Mouse (Mus musculus): Measurements from ENCODE around the gene Atp6ap1l.
A peak's percentile ranks its signal among the peaks of the same experiment; 100 is the strongest.
"Not testable (repeated sequence)": the region's sequence is repeated elsewhere in the genome, so short reads cannot be mapped to it uniquely, and the experiment has no call there.

Gene Atp6ap1l

DNA sequence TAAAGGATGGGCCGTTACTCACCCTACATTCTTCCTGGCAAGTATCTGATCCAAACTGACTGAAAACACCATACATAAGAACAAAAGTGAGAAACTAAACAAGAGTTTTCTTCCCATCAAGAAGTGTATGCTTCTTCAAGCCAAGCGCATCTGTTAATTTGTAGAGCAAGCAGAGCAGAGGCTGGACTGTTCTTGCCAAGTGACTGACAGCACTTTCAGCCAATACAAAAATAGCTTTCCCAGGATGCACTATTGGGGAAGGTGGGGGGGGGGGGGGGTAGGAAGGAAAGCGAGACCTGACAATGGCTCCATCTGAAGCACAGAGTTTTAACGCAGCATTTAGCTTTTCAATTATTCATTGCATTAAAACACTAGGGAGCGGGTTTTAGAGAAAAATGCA lies at the start of gene Atp6ap1l:
TSS of gene Atp6ap1l (minus strand) at position 180 of the 400 bp plus-strand sequence.
- DNase-seq (ENCODE audit: extremely low read depth, low read depth): no peak

DNA sequence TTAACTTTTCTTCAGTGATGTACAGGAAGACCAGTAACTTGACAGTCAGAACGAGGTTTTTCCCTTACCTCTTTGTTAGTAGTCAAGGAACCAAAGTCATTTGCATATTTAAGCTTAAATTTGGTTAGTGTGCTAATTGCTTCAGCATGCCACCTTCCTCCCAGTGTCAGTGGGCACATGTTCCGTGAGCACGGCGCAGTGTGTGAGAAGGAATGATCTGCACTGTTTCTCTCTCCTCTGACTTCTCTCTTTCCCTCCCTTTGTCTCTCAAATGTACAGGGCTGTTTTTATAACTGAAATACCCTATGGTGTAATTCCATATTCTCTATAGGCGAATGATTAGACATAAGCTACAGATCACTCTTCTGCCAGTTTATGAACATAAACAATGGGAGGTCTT lies 34.4 kb upstream of the Atp6ap1l start:
- no peak for DNase-seq (ENCODE audit: extremely low read depth, low read depth)

GRCm38 (mm10) chr13:90939192-90939591 lies 34.0 kb upstream of the Atp6ap1l start:
- peak; percentile 50 for DNase-seq (ENCODE audit: extremely low read depth, low read depth)

DNA sequence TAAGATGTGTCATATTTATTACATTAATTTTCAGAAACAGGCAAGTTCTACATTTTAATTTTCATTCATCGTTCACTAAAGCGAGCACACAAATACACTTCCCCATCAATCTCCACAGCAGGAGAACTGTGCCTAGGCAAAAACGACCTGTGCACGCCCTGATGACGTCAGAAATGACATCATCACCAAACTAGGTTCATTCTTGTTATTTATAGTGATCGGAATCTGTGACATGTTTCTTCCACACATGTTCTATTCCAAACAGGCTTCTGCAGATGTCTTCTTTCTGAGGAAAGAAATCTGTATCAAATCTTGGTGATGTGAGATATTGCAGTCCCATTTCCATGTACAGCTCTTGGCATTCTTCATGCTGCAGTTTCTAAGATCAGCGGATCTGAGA lies 30.7 kb upstream of the Atp6ap1l start:
- DNase-seq (ENCODE audit: extremely low read depth, low read depth): no peak

DNA sequence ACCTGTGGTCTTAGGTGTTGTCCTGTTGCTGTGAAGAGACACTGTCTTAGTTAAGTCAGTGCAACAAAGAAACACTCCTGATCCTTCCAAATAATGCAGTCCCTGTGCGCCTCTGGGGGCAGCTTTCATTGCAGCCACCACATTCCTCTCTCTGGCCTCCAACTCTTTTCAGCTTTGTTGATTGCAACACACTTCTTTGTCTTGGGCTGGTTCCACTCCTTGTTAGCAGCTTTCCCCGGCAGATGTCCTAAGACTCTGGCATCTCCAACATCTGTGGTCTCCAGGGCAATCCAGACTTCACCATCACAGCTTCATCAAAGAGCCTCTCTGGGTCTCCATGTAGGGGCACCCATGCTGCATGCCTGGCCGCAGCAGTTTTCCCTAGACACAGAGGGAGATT lies 28.1 kb upstream of the Atp6ap1l start:
- no peak for DNase-seq (ENCODE audit: extremely low read depth, low read depth)

- DNase-seq (ENCODE audit: extremely low read depth, low read depth): peak; percentile 47
Measured at GRCm38 (mm10) chr13:90929847-90930246, 24.7 kb upstream of the Atp6ap1l start.

DNA sequence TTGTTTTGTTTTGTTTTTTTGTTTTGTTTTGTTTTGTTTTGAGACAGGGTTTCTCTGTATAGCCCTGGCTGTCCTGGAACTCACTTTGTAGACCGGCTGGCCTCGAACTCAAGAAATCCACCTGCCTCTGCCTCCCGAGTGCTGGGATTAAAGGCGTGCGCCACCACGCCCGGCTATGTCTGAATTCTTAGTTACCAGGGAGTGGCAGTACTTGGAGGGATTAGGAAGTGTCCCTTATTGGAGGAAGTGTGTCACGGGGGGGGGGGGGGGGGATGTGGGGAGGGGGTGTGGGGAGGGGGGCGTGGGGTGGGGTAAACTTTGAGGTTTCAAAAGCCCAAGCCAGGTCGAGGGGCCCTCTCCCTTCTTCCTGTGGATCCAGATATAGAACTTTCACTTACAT lies 23.1 kb upstream of the Atp6ap1l start:
- DNase-seq (ENCODE audit: extremely low read depth, low read depth): not testable (repeated sequence)

GRCm38 (mm10) chr13:90926938-90927633 lies 21.9 kb upstream of the Atp6ap1l start:
- DNase-seq (ENCODE audit: extremely low read depth, low read depth): no peak

- no peak for DNase-seq (ENCODE audit: extremely low read depth, low read depth)
Measured at GRCm38 (mm10) chr13:90926125-90926765, 21.1 kb upstream of the Atp6ap1l start.

DNA sequence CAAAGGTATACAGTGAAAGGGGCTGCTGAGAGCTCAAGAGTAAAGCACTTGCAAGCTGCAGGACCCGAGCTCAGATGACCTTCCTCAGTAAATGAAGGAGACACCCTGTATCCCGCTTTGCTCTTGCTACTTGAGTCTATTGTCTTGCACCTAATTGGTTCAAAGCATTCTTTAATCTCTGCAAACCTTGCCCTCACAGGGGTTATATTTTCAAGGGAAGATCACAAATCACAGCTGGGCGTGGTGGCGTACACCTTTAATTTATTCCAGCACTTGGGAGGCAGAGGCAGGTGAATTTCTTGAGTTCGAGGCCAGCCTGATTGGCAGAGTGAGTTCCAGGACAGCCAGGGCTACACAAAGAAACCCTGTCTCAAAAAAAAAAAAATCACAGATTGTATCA lies 20.0 kb upstream of the Atp6ap1l start:
- no peak for DNase-seq (ENCODE audit: extremely low read depth, low read depth)

- no peak for DNase-seq (ENCODE audit: extremely low read depth, low read depth)
Measured at GRCm38 (mm10) chr13:90924072-90924471, 18.9 kb upstream of the Atp6ap1l start.

GRCm38 (mm10) chr13:90923617-90924016 lies 18.5 kb upstream of the Atp6ap1l start:
- DNase-seq (ENCODE audit: extremely low read depth, low read depth): not testable (repeated sequence)

GRCm38 (mm10) chr13:90922751-90923612 lies 17.8 kb upstream of the Atp6ap1l start, which contains the start of gene Rps23:
TSS of gene Rps23 (plus strand) at chr13:90922958.
- DNase-seq (ENCODE audit: extremely low read depth, low read depth): peak; percentile 80

GRCm38 (mm10) chr13:90914721-90915120 lies 9.6 kb upstream of the Atp6ap1l start:
- DNase-seq (ENCODE audit: extremely low read depth, low read depth): no peak

- no peak for DNase-seq (ENCODE audit: extremely low read depth, low read depth)
Measured at GRCm38 (mm10) chr13:90913675-90914192, 8.6 kb upstream of the Atp6ap1l start.

- no peak for DNase-seq (ENCODE audit: extremely low read depth, low read depth)
Measured at GRCm38 (mm10) chr13:90912760-90913674, 7.9 kb upstream of the Atp6ap1l start.

DNA sequence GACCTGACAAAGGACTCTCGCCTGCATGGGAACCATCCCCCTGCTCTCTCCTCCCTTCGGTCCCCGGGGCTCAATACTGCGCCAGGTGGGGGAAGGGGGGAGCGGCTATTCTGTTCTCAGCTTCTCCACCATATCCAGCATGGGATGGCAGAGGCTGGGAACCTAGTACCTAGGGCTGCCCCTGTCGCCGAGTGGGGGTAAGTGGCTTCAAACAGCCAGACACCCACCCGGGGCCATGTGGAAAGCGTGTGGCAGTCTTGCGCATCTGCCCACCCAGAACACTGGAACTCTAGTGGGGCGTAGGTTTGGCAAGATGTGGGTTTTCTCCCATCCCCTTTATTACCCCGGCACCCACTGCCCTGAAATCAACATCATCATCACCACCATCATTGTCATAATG lies 2.2 kb upstream of the Atp6ap1l start:
- DNase-seq (ENCODE audit: extremely low read depth, low read depth): no peak

GRCm38 (mm10) chr13:90896821-90897220 lies 8.3 kb downstream of the Atp6ap1l start:
- no peak for DNase-seq (ENCODE audit: extremely low read depth, low read depth)

GRCm38 (mm10) chr13:90896098-90896497 lies 9.1 kb downstream of the Atp6ap1l start:
- no peak for DNase-seq (ENCODE audit: extremely low read depth, low read depth)

- DNase-seq (ENCODE audit: extremely low read depth, low read depth): no peak
Measured at GRCm38 (mm10) chr13:90894819-90895218, 10.3 kb downstream of the Atp6ap1l start.

- DNase-seq (ENCODE audit: extremely low read depth, low read depth): no peak
Measured at GRCm38 (mm10) chr13:90890111-90890510, 15.0 kb downstream of the Atp6ap1l start.

All from MEL-GATA-1-ER (cell line).